Mouse (Mus musculus): ENCODE results near the gene Plcd3.

DNA sequence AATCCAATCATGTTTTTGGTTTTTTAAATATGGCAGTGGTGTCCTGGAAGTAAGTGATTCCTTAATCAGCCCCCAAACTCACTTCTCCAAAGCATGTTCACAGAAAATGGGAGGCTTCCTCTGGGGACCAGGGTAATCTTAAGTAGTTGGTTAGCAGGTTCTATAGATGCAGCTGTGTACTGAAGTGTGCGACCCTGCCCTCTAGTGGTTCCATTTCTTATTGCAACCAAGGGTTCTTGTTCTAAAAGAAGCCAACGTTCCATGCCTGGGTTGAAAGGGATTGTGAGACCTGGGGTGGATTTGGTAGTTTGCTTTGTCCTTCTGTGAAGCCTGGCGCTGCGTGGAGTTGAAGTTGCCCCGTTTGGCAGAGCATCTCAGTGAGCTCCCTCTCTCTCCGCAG lies 46.7 kb downstream of the Plcd3 start:
- TF ChIP-seq TAL1 (IDR thresholded peaks at IDR 0.05; ENCODE audit: low read length), result no peak
- TF ChIP-seq GATA1 (IDR thresholded peaks at IDR 0.05; ENCODE audit: low read length), result no peak
